Mouse (Mus musculus) intestine, embryonic 15.5 days (tissue): ENCODE results near the gene Atxn1. TPM values are rescaled to one million over a fixed set of nuclear protein-coding genes. Genes with fewer than 3 reads are reported as not detected.

Experiments
- ATAC-seq: fragments of 200-750 bp; cut with Nextera tagmentation; 2 replicates; pipeline ENCODE4 v1.8.0; 2017; ENCODE audit warnings: moderate TSS enrichment, moderate library complexity
- H3K27ac ChIP-seq: fragments of 300-500 bp; sonication (generic); 2 replicates; pipeline ENCODE4 v1.5.1; 2015; ENCODE audit warnings: mild to moderate bottlenecking, inconsistent platforms
- H3K27me3 ChIP-seq: fragments of 300-500 bp; sonication (generic); replicated peaks from 2 replicates; pipeline ENCODE4 v1.6.1; 2015; ENCODE audit warnings: inconsistent platforms
- H3K36me3 ChIP-seq: fragments of 300-500 bp; sonication (generic); 2 replicates; pipeline ENCODE4 v1.6.1; 2015; ENCODE audit warnings: inconsistent platforms
- H3K4me1 ChIP-seq: fragments of 300-500 bp; sonication (generic); replicated peaks from 2 replicates; pipeline ENCODE4 v1.6.1; 2015; ENCODE audit warnings: inconsistent platforms
- H3K4me2 ChIP-seq: fragments of 300-500 bp; sonication (generic); replicated peaks from 2 replicates; pipeline ENCODE4 v1.6.1; 2015; ENCODE audit warnings: mild to moderate bottlenecking, inconsistent platforms
- H3K4me3 ChIP-seq: fragments of 300-500 bp; sonication (generic); replicated peaks from 2 replicates; pipeline ENCODE4 v1.5.1; 2015; ENCODE audit warnings: inconsistent platforms
- H3K9ac ChIP-seq: fragments of 300-500 bp; sonication (generic); 2 replicates; pipeline ENCODE4 v1.6.1; 2015; ENCODE audit warnings: inconsistent platforms
- H3K9me3 ChIP-seq: fragments of 300-500 bp; sonication (generic); 2 replicates; pipeline ENCODE4 v1.6.1; 2016; ENCODE audit warnings: inconsistent platforms
- WGBS: fragments of 180-500 bp; shearing (Covaris S2); methylation state at CpG from one replicate; pipeline ENCODE4 v1.1.7; 2015; 5-methylcytosine and 5-hydroxymethylcytosine counted together
- polyA plus RNA-seq: library from polyadenylated mRNA; unstranded; fragments of >200 nt; fragmentation: Nextera tagmentation; extraction: Ambion mirVana; gene quantifications from 2 replicates; pipeline ENCODE4 v1.2.1, GENCODE M21; 2015

Atxn1 gene
- polyA plus RNA-seq, 1 experiment from 2014 or later = 5.7 TPM

GRCm38 (mm10) chr13:45627206-45627751, 337.5 kb downstream of the Atxn1 start:
- Histone ChIP-seq H3K27me3 (no peaks in the 10 kb centered on the region), H3K9me3 (no peaks in the 10 kb centered on the region), H3K4me2 (no peak overlapping the region), H3K36me3 (no peaks in the 10 kb centered on the region), H3K4me3 (no peak overlapping the region), H3K4me1 (no peaks in the 10 kb centered on the region), H3K27ac (no peak overlapping the region), H3K9ac (no peak overlapping the region)
- 44% methylated on average over 8 of the region's 8 CpGs for WGBS
- ATAC-seq = no peak

GRCm38 (mm10) chr13:45625740-45626139, 339.1 kb downstream of the Atxn1 start:
- no peak for ATAC-seq
- WGBS = 97% methylated on average over 5 of the region's 5 CpGs
- no peaks in the 10 kb centered on the region for H3K9me3 ChIP-seq
- no peaks in the 10 kb centered on the region for H3K4me1 ChIP-seq
- H3K27me3 ChIP-seq = no peaks in the 10 kb centered on the region
- no peaks in the 10 kb centered on the region for H3K36me3 ChIP-seq
- no peak overlapping the region for H3K9ac ChIP-seq
- H3K4me2 ChIP-seq = no peak overlapping the region
- H3K4me3 ChIP-seq = no peak overlapping the region
- H3K27ac ChIP-seq = no peak overlapping the region

- 84% methylated on average over 1 of the region's 1 CpGs for WGBS
- H3K36me3 ChIP-seq = no peaks in the 10 kb centered on the region
- H3K27me3 ChIP-seq = no peaks in the 10 kb centered on the region
- no peaks in the 10 kb centered on the region for H3K4me1 ChIP-seq
- H3K4me3 ChIP-seq = no peak overlapping the region
- no peak overlapping the region for H3K27ac ChIP-seq
- no peak for ATAC-seq
- H3K9me3 ChIP-seq = no peaks in the 10 kb centered on the region
- H3K9ac ChIP-seq = no peak overlapping the region
- no peak overlapping the region for H3K4me2 ChIP-seq
Measured at GRCm38 (mm10) chr13:45623846-45624245, 341.0 kb downstream of the Atxn1 start.

GRCm38 (mm10) chr13:45622871-45623546, 341.8 kb downstream of the Atxn1 start:
- H3K9me3 ChIP-seq = no peaks in the 10 kb centered on the region
- no peaks in the 10 kb centered on the region for H3K4me1 ChIP-seq
- H3K4me3 ChIP-seq = no peak overlapping the region
- no peaks in the 10 kb centered on the region for H3K27me3 ChIP-seq
- H3K27ac ChIP-seq = no peak overlapping the region
- WGBS = 94% methylated on average over 4 of the region's 4 CpGs
- ATAC-seq = no peak
- H3K36me3 ChIP-seq = no peaks in the 10 kb centered on the region
- no peak overlapping the region for H3K9ac ChIP-seq
- no peak overlapping the region for H3K4me2 ChIP-seq

- H3K4me1 ChIP-seq = no peaks in the 10 kb centered on the region
- no peak overlapping the region for H3K9ac ChIP-seq
- no peak for ATAC-seq
- H3K4me2 ChIP-seq = no peak overlapping the region
- no peaks in the 10 kb centered on the region for H3K27me3 ChIP-seq
- no peak overlapping the region for H3K27ac ChIP-seq
- no peak overlapping the region for H3K4me3 ChIP-seq
- no peaks in the 10 kb centered on the region for H3K36me3 ChIP-seq
- 84% methylated on average over 12 of the region's 12 CpGs for WGBS
- H3K9me3 ChIP-seq = no peaks in the 10 kb centered on the region
Measured at GRCm38 (mm10) chr13:45620687-45621086, 344.1 kb downstream of the Atxn1 start.

GRCm38 (mm10) chr13:45620281-45620680, 344.5 kb downstream of the Atxn1 start:
- Histone ChIP-seq H3K9ac (no peak overlapping the region), H3K36me3 (no peaks in the 10 kb centered on the region), H3K27ac (no peak overlapping the region), H3K27me3 (no peaks in the 10 kb centered on the region), H3K4me1 (no peaks in the 10 kb centered on the region), H3K4me2 (no peak overlapping the region), H3K4me3 (no peak overlapping the region), H3K9me3 (no peaks in the 10 kb centered on the region)
- whole genome bisulfite sequencing = 70% methylated on average over 7 of the region's 7 CpGs
- ATAC-seq = no peak

- Histone ChIP-seq H3K4me1 (no peaks in the 10 kb centered on the region), H3K9ac (no peak overlapping the region), H3K4me3 (no peak overlapping the region), H3K27me3 (no peaks in the 10 kb centered on the region), H3K27ac (no peak overlapping the region), H3K36me3 (no peaks in the 10 kb centered on the region), H3K4me2 (no peak overlapping the region), H3K9me3 (no peaks in the 10 kb centered on the region)
- no peak for ATAC-seq
- 74% methylated on average over 6 of the region's 6 CpGs for WGBS
Measured at GRCm38 (mm10) chr13:45617988-45618387, 346.8 kb downstream of the Atxn1 start.

GRCm38 (mm10) chr13:45614762-45615161, 350.0 kb downstream of the Atxn1 start:
- no peaks in the 10 kb centered on the region for H3K27me3 ChIP-seq
- H3K4me2 ChIP-seq = no peak overlapping the region
- 71% methylated on average over 11 of the region's 11 CpGs for WGBS
- H3K27ac ChIP-seq = no peak overlapping the region
- H3K4me3 ChIP-seq = no peak overlapping the region
- no peaks in the 10 kb centered on the region for H3K36me3 ChIP-seq
- H3K9ac ChIP-seq = no peak overlapping the region
- H3K9me3 ChIP-seq = no peaks in the 10 kb centered on the region
- no peaks in the 10 kb centered on the region for H3K4me1 ChIP-seq
- no peak for ATAC-seq

- Histone ChIP-seq H3K9ac (no peak overlapping the region), H3K4me3 (no peak overlapping the region), H3K4me2 (no peak overlapping the region), H3K9me3 (no peaks in the 10 kb centered on the region), H3K36me3 (no peaks in the 10 kb centered on the region), H3K27me3 (no peaks in the 10 kb centered on the region), H3K4me1 (no peaks in the 10 kb centered on the region), H3K27ac (no peak overlapping the region)
- WGBS = 32% methylated on average over 5 of the region's 5 CpGs
- no peak for ATAC-seq
Measured at GRCm38 (mm10) chr13:45613346-45613745, 351.5 kb downstream of the Atxn1 start.

GRCm38 (mm10) chr13:45611554-45611953, 353.3 kb downstream of the Atxn1 start:
- 87% methylated on average over 3 of the region's 3 CpGs for WGBS
- Histone ChIP-seq H3K9me3 (no peaks in the 10 kb centered on the region), H3K27ac (no peak overlapping the region), H3K4me1 (no peaks in the 10 kb centered on the region), H3K4me2 (no peak overlapping the region), H3K36me3 (no peaks in the 10 kb centered on the region), H3K4me3 (no peak overlapping the region), H3K9ac (no peak overlapping the region), H3K27me3 (no peaks in the 10 kb centered on the region)
- ATAC-seq = no peak

- Histone ChIP-seq H3K36me3 (no peaks in the 10 kb centered on the region), H3K9ac (no peak overlapping the region), H3K9me3 (no peaks in the 10 kb centered on the region), H3K27me3 (no peaks in the 10 kb centered on the region), H3K27ac (no peak overlapping the region), H3K4me3 (no peak overlapping the region), H3K4me1 (no peaks in the 10 kb centered on the region), H3K4me2 (no peak overlapping the region)
- 84% methylated on average over 4 of the region's 4 CpGs for WGBS
- ATAC-seq = no peak
Measured at GRCm38 (mm10) chr13:45609461-45609860, 355.3 kb downstream of the Atxn1 start.

- H3K9me3 ChIP-seq = no peaks in the 10 kb centered on the region
Measured at GRCm38 (mm10) chr13:45608593-45608992, 356.2 kb downstream of the Atxn1 start.

GRCm38 (mm10) chr13:45607946-45608345, 356.9 kb downstream of the Atxn1 start:
- no peak overlapping the region for H3K4me2 ChIP-seq
- 61% methylated on average over 2 of the region's 2 CpGs for WGBS
- H3K9me3 ChIP-seq = no peaks in the 10 kb centered on the region
- ATAC-seq = no peak
- H3K9ac ChIP-seq = no peak overlapping the region
- H3K27ac ChIP-seq = no peak overlapping the region
- no peaks in the 10 kb centered on the region for H3K27me3 ChIP-seq
- no peaks in the 10 kb centered on the region for H3K36me3 ChIP-seq
- H3K4me3 ChIP-seq = no peak overlapping the region
- H3K4me1 ChIP-seq = no peaks in the 10 kb centered on the region

More at GRCm38 (mm10) chr13:45608593-45608992, 356.2 kb downstream of the Atxn1 start:
- Histone ChIP-seq H3K9ac (no peak overlapping the region), H3K4me2 (no peak overlapping the region), H3K27me3 (no peaks in the 10 kb centered on the region), H3K36me3 (no peaks in the 10 kb centered on the region), H3K27ac (no peak overlapping the region), H3K4me3 (no peak overlapping the region), H3K4me1 (no peaks in the 10 kb centered on the region)
- ATAC-seq = no peak
- WGBS = 94% methylated on average over 5 of the region's 5 CpGs
